Mouse (Mus musculus): ENCODE data around the gene Ubr4. TPM values are rescaled to one million over a fixed set of nuclear protein-coding genes. Genes with fewer than 3 reads are reported as not detected.
"Not testable (repeated sequence)": the region's sequence is repeated elsewhere in the genome, so short reads cannot be mapped to it uniquely, and the experiment has no call there.

The Ubr4 gene
- total RNA-seq, 1 experiment: 199 TPM

GRCm38 (mm10) chr4:139519221-139519620, 166.8 kb downstream of the Ubr4 start:
- no peak for DNase-seq (ENCODE audit: low read depth, low spot score)
- H3K9ac ChIP-seq (ENCODE audit: insufficient read depth, low read depth, low read length, poor library complexity, severe bottlenecking): no peak overlapping the region
- no peaks in the 10 kb centered on the region for H3K9me3 ChIP-seq (ENCODE audit: control insufficient read depth, insufficient read depth, low read depth, low read length)
- no peak overlapping the region for H3K4me3 ChIP-seq (ENCODE audit: insufficient read depth in 1 of 2, low read depth in 1 of 2, low read length in 2 of 2, poor library complexity in 1 of 2, severe bottlenecking in 1 of 2)
- in situ Hi-C loops (cut with MboI; ENCODE audit: low sequenced_read_pairs in 2 of 2, unreplicated experiment in 2 of 2): no loop called here
- TF ChIP-seq CHD2 (IDR thresholded peaks at IDR 0.05; ENCODE audit: low read depth, low read length) (no peak), HCFC1 (IDR thresholded peaks at IDR 0.05; ENCODE audit: borderline replicate concordance, insufficient read depth, low read length) (no peak), ZNF384 (IDR thresholded peaks at IDR 0.05; ENCODE audit: low read depth, low read length) (no peak), ZC3H11A (IDR thresholded peaks at IDR 0.05; ENCODE audit: borderline replicate concordance, low read depth, low read length) (no peak), MAFK (IDR thresholded peaks at IDR 0.05; ENCODE audit: insufficient read depth, low read depth, low read length) (no peak)
- no peaks in the 10 kb centered on the region for H3K4me1 ChIP-seq (ENCODE audit: control insufficient read depth in 2 of 2, insufficient read depth in 2 of 2, low read length in 2 of 2, poor library complexity in 1 of 2)
- no peaks in the 10 kb centered on the region for H3K36me3 ChIP-seq (ENCODE audit: control insufficient read depth, insufficient read depth, low read length, poor library complexity, severe bottlenecking)
- H3K27ac ChIP-seq (ENCODE audit: insufficient read depth, low read depth, low read length, poor library complexity, severe bottlenecking): no peak overlapping the region

- in situ Hi-C loops (cut with MboI; ENCODE audit: low sequenced_read_pairs in 2 of 2, unreplicated experiment in 2 of 2): no loop called here
- H3K9me3 ChIP-seq (ENCODE audit: control insufficient read depth, insufficient read depth, low read depth, low read length): no peaks in the 10 kb centered on the region
- H3K4me1 ChIP-seq (ENCODE audit: control insufficient read depth in 2 of 2, insufficient read depth in 2 of 2, low read length in 2 of 2, poor library complexity in 1 of 2): no peaks in the 10 kb centered on the region
- no peak for TF ChIP-seq MAFK (IDR thresholded peaks at IDR 0.05; ENCODE audit: insufficient read depth, low read depth, low read length)
- no peak for TF ChIP-seq ZC3H11A (IDR thresholded peaks at IDR 0.05; ENCODE audit: borderline replicate concordance, low read depth, low read length)
- no peak for TF ChIP-seq CHD2 (IDR thresholded peaks at IDR 0.05; ENCODE audit: low read depth, low read length)
- no peak for TF ChIP-seq ZNF384 (IDR thresholded peaks at IDR 0.05; ENCODE audit: low read depth, low read length)
- TF ChIP-seq HCFC1 (IDR thresholded peaks at IDR 0.05; ENCODE audit: borderline replicate concordance, insufficient read depth, low read length): no peak
- no peaks in the 10 kb centered on the region for H3K36me3 ChIP-seq (ENCODE audit: control insufficient read depth, insufficient read depth, low read length, poor library complexity, severe bottlenecking)
- no peak overlapping the region for H3K27ac ChIP-seq (ENCODE audit: insufficient read depth, low read depth, low read length, poor library complexity, severe bottlenecking)
- H3K4me3 ChIP-seq (ENCODE audit: insufficient read depth in 1 of 2, low read depth in 1 of 2, low read length in 2 of 2, poor library complexity in 1 of 2, severe bottlenecking in 1 of 2): no peak overlapping the region
- no peak for DNase-seq (ENCODE audit: low read depth, low spot score)
- no peak overlapping the region for H3K9ac ChIP-seq (ENCODE audit: insufficient read depth, low read depth, low read length, poor library complexity, severe bottlenecking)
Observed at GRCm38 (mm10) chr4:139521926-139522325, 169.5 kb downstream of the Ubr4 start.

GRCm38 (mm10) chr4:139526475-139526874, 174.1 kb downstream of the Ubr4 start:
- in situ Hi-C loops (cut with MboI; ENCODE audit: low sequenced_read_pairs in 2 of 2, unreplicated experiment in 2 of 2): no loop called here
- Histone ChIP-seq H3K27ac (ENCODE audit: insufficient read depth, low read depth, low read length, poor library complexity, severe bottlenecking) (no peak overlapping the region), H3K9me3 (ENCODE audit: control insufficient read depth, insufficient read depth, low read depth, low read length) (no peaks in the 10 kb centered on the region), H3K4me3 (ENCODE audit: insufficient read depth in 1 of 2, low read depth in 1 of 2, low read length in 2 of 2, poor library complexity in 1 of 2, severe bottlenecking in 1 of 2) (no peak overlapping the region), H3K9ac (ENCODE audit: insufficient read depth, low read depth, low read length, poor library complexity, severe bottlenecking) (no peak overlapping the region), H3K4me1 (ENCODE audit: control insufficient read depth in 2 of 2, insufficient read depth in 2 of 2, low read length in 2 of 2, poor library complexity in 1 of 2) (no peaks in the 10 kb centered on the region), H3K36me3 (ENCODE audit: control insufficient read depth, insufficient read depth, low read length, poor library complexity, severe bottlenecking) (no peaks in the 10 kb centered on the region)
- DNase-seq (ENCODE audit: low read depth, low spot score): no peak
- TF ChIP-seq ZC3H11A (IDR thresholded peaks at IDR 0.05; ENCODE audit: borderline replicate concordance, low read depth, low read length) (no peak), ZNF384 (IDR thresholded peaks at IDR 0.05; ENCODE audit: low read depth, low read length) (no peak), HCFC1 (IDR thresholded peaks at IDR 0.05; ENCODE audit: borderline replicate concordance, insufficient read depth, low read length) (no peak), MAFK (IDR thresholded peaks at IDR 0.05; ENCODE audit: insufficient read depth, low read depth, low read length) (no peak), CHD2 (IDR thresholded peaks at IDR 0.05; ENCODE audit: low read depth, low read length) (no peak)

- DNase-seq (ENCODE audit: low read depth, low spot score); in situ Hi-C loops (cut with MboI; ENCODE audit: low sequenced_read_pairs in 2 of 2, unreplicated experiment in 2 of 2); H3K4me1 ChIP-seq (ENCODE audit: control insufficient read depth in 2 of 2, insufficient read depth in 2 of 2, low read length in 2 of 2, poor library complexity in 1 of 2); H3K9ac ChIP-seq (ENCODE audit: insufficient read depth, low read depth, low read length, poor library complexity, severe bottlenecking); H3K9me3 ChIP-seq (ENCODE audit: control insufficient read depth, insufficient read depth, low read depth, low read length); H3K36me3 ChIP-seq (ENCODE audit: control insufficient read depth, insufficient read depth, low read length, poor library complexity, severe bottlenecking); H3K4me3 ChIP-seq (ENCODE audit: insufficient read depth in 1 of 2, low read depth in 1 of 2, low read length in 2 of 2, poor library complexity in 1 of 2, severe bottlenecking in 1 of 2); H3K27ac ChIP-seq (ENCODE audit: insufficient read depth, low read depth, low read length, poor library complexity, severe bottlenecking): not testable (repeated sequence)
Observed at GRCm38 (mm10) chr4:139530248-139530647, 177.8 kb downstream of the Ubr4 start, which contains the start of gene Iffo2. Iffo2 (plus strand) TSS chr4:139530548.

- Histone ChIP-seq H3K9ac (ENCODE audit: insufficient read depth, low read depth, low read length, poor library complexity, severe bottlenecking) (no peak overlapping the region), H3K36me3 (ENCODE audit: control insufficient read depth, insufficient read depth, low read length, poor library complexity, severe bottlenecking) (no peaks in the 10 kb centered on the region), H3K4me1 (ENCODE audit: control insufficient read depth in 2 of 2, insufficient read depth in 2 of 2, low read length in 2 of 2, poor library complexity in 1 of 2) (no peaks in the 10 kb centered on the region; a peak in 1 of 4 replicates), H3K4me3 (ENCODE audit: insufficient read depth in 1 of 2, low read depth in 1 of 2, low read length in 2 of 2, poor library complexity in 1 of 2, severe bottlenecking in 1 of 2) (no peak overlapping the region), H3K9me3 (ENCODE audit: control insufficient read depth, insufficient read depth, low read depth, low read length) (no peaks in the 10 kb centered on the region), H3K27ac (ENCODE audit: insufficient read depth, low read depth, low read length, poor library complexity, severe bottlenecking) (no peak overlapping the region)
- no peak for DNase-seq (ENCODE audit: low read depth, low spot score)
- TF ChIP-seq ZC3H11A (IDR thresholded peaks at IDR 0.05; ENCODE audit: borderline replicate concordance, low read depth, low read length) (no peak), ZNF384 (IDR thresholded peaks at IDR 0.05; ENCODE audit: low read depth, low read length) (no peak), CHD2 (IDR thresholded peaks at IDR 0.05; ENCODE audit: low read depth, low read length) (no peak), HCFC1 (IDR thresholded peaks at IDR 0.05; ENCODE audit: borderline replicate concordance, insufficient read depth, low read length) (no peak), MAFK (IDR thresholded peaks at IDR 0.05; ENCODE audit: insufficient read depth, low read depth, low read length) (no peak)
- in situ Hi-C loops (cut with MboI; ENCODE audit: low sequenced_read_pairs in 2 of 2, unreplicated experiment in 2 of 2): no loop called here
Observed at GRCm38 (mm10) chr4:139532081-139532480, 179.7 kb downstream of the Ubr4 start.

Data from ES-E14 (cell line).